Mouse (Mus musculus) forebrain, embryonic 11.5 days (tissue): ENCODE results near the gene Tmem209. TPM values are rescaled to one million over a fixed set of nuclear protein-coding genes. Genes with fewer than 3 reads are reported as not detected.

Source experiments
- ATAC-seq: fragments of 200-750 bp; cut with Nextera tagmentation; replicated peaks from 2 replicates; pipeline ENCODE4 v1.8.0; 2017; ENCODE audit warnings: moderate TSS enrichment; ENCODE audit not compliant: low FRiP score
- DNase-seq: peaks from one replicate; pipeline ENCODE4 v3.0.0-alpha.2; 2017; ENCODE audit warnings: low spot score
- H3K27ac ChIP-seq: fragments of 300-500 bp; sonication (generic); 2 replicates; pipeline ENCODE4 v1.5.1; 2014; ENCODE audit warnings: low read depth, low read length
- H3K27me3 ChIP-seq: fragments of 300-500 bp; sonication (generic); 2 replicates; pipeline ENCODE4 v1.6.1; 2014; ENCODE audit warnings: mild to moderate bottlenecking, low read length, mixed read lengths; ENCODE audit not compliant: control insufficient read depth, insufficient read depth
- H3K36me3 ChIP-seq: fragments of 300-500 bp; sonication (generic); 2 replicates; pipeline ENCODE4 v1.6.1; 2014; ENCODE audit warnings: mild to moderate bottlenecking, low read length, moderate library complexity, mixed read lengths; ENCODE audit not compliant: control insufficient read depth, insufficient read depth
- H3K4me1 ChIP-seq: fragments of 300-500 bp; sonication (generic); replicated peaks from 2 replicates; pipeline ENCODE4 v1.6.1; 2014; ENCODE audit warnings: low read length, mixed read lengths; ENCODE audit not compliant: control insufficient read depth, insufficient read depth
- H3K4me2 ChIP-seq: fragments of 300-500 bp; sonication (generic); 2 replicates; pipeline ENCODE4 v1.6.1; 2014; ENCODE audit warnings: low read depth, mild to moderate bottlenecking, low read length, moderate library complexity, mixed read lengths; ENCODE audit not compliant: severe bottlenecking
- H3K4me3 ChIP-seq: fragments of 300-500 bp; sonication (generic); 2 replicates; pipeline ENCODE4 v1.5.1; 2014; ENCODE audit warnings: low read depth, low read length
- H3K9ac ChIP-seq: fragments of 300-500 bp; sonication (generic); 2 replicates; pipeline ENCODE4 v1.6.1; 2014; ENCODE audit warnings: low read length
- H3K9me3 ChIP-seq: fragments of 300-500 bp; sonication (generic); 2 replicates; pipeline ENCODE4 v1.6.1; 2016; ENCODE audit warnings: low read length, mixed read lengths; ENCODE audit not compliant: control insufficient read depth
- WGBS: fragments of 180-500 bp; shearing (Covaris S2); extraction: QIAGEN DNeasy Blood & Tissue Kit; methylation state at CpG from one replicate; pipeline ENCODE4 v1.1.7; 2014; 5-methylcytosine and 5-hydroxymethylcytosine counted together
- polyA plus RNA-seq: library from polyadenylated mRNA; unstranded; fragments of >200 nt; fragmentation: Nextera tagmentation; extraction: Ambion mirVana; gene quantifications from 2 replicates; pipeline ENCODE4 v1.2.1, GENCODE M21; 2014

The Tmem209 gene
- polyA plus RNA-seq, 1 experiment from 2014 or later: 54.2 TPM

GRCm38 (mm10) chr6:30525456-30526332, 16.1 kb upstream of the Tmem209 start:
- H3K36me3 ChIP-seq: no peaks in the 10 kb centered on the region
- peak overlapping the region; percentile 95 for H3K27ac ChIP-seq
- H3K4me2 ChIP-seq: 0 out of 2 replicates have a peak overlapping the region, but pooled peaks have one; percentile 21
- H3K9ac ChIP-seq: no peak overlapping the region; the same call in 1 of the 2 replicates
- H3K4me3 ChIP-seq: no peak overlapping the region
- no peaks in the 10 kb centered on the region for H3K9me3 ChIP-seq
- H3K27me3 ChIP-seq: no peaks in the 10 kb centered on the region
- no peak for DNase-seq
- WGBS: 26% methylated on average over 7 of the region's 7 CpGs
- H3K4me1 ChIP-seq: peaks cover 24% of the 10 kb centered on the region
- no peak for ATAC-seq

GRCm38 (mm10) chr6:30520400-30520799, 10.8 kb upstream of the Tmem209 start:
- 69% methylated on average over 11 of the region's 11 CpGs for WGBS
- DNase-seq (no peak), ATAC-seq (no peak)

DNA sequence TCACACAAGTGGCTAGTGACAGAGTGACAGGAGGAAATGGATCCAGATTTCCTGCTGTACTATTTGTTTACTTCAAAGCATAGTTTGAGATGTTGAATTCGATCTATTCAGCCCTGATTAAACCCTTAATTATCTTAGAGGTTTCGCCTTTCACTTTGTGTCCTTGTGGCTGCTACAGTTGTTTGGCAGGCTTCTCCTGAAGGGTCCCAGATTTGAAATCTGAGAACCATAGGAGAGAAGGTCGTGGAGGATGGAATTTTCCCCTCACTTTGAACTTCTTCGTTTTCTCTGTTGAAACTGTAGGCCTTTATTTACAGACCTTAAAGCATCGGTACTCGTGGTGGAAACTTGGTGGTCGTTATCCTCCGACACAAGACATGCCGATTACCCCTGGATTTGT, 4.7 kb upstream of the Tmem209 start:
- no peak overlapping the region for H3K4me2 ChIP-seq
- H3K4me3 ChIP-seq: no peak overlapping the region
- H3K9me3 ChIP-seq: no peaks in the 10 kb centered on the region
- 15% methylated on average over 9 of the region's 9 CpGs for WGBS
- peaks cover 9% of the 10 kb centered on the region; the same call in 1 of the 2 replicates for H3K4me1 ChIP-seq
- ATAC-seq (no peak), DNase-seq (no peak)
- H3K36me3 ChIP-seq: no peaks in the 10 kb centered on the region
- H3K9ac ChIP-seq: no peak overlapping the region
- no peak overlapping the region for H3K27ac ChIP-seq
- H3K27me3 ChIP-seq: no peaks in the 10 kb centered on the region

More at GRCm38 (mm10) chr6:30520400-30520799, 10.8 kb upstream of the Tmem209 start:
- Histone ChIP-seq H3K4me2 (no peak overlapping the region), H3K4me1 (peaks cover 4% of the 10 kb centered on the region; the same call in 1 of the 2 replicates), H3K4me3 (no peak overlapping the region), H3K9me3 (no peaks in the 10 kb centered on the region), H3K27me3 (no peaks in the 10 kb centered on the region), H3K9ac (no peak overlapping the region), H3K27ac (no peak overlapping the region), H3K36me3 (no peaks in the 10 kb centered on the region)

DNA sequence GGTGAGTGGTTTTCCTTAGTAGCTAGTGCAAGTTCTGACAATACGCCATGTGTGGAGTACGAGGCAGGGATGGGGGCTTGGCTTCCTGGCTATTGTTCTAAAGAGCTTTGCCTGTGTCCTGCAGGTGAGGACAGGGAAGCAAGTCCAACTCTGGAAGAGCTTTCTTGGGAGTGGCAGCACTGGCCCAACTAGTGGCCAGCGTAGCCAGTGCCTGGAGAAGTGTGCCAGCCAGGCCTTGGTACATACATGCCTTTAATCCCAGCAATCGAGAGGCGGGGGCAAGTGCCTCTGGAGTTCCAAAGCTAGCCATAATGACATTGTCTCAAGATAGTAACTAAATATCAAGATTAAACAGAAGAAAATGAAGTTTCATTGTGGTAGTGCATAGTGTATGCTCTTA, 708 bp upstream of the Tmem209 start:
- peak overlapping the region; percentile 52; the same call in 1 of the 2 replicates for H3K9ac ChIP-seq
- WGBS: 54% methylated on average over 5 of the region's 5 CpGs
- H3K4me1 ChIP-seq: peaks cover 9% of the 10 kb centered on the region; the same call in 1 of the 2 replicates
- DNase-seq: no peak
- H3K9me3 ChIP-seq: no peaks in the 10 kb centered on the region
- H3K4me2 ChIP-seq: peak overlapping the region; percentile 77; the same call in 1 of the 2 replicates
- H3K4me3 ChIP-seq: no peak overlapping the region
- ATAC-seq: peak; percentile 42
- H3K27ac ChIP-seq: peak overlapping the region; percentile 94
- H3K36me3 ChIP-seq: peaks cover 9% of the 10 kb centered on the region
- H3K27me3 ChIP-seq: no peaks in the 10 kb centered on the region

- peak overlapping the region; percentile 95 for H3K9ac ChIP-seq
- DNase-seq: no peak
- whole genome bisulfite sequencing: 5% methylated on average over 2 of the region's 2 CpGs
Measured at GRCm38 (mm10) chr6:30508824-30509223, 759 bp downstream of the Tmem209 start.

GRCm38 (mm10) chr6:30499049-30499448, 10.5 kb downstream of the Tmem209 start:
- H3K4me2 ChIP-seq: no peak overlapping the region
- H3K36me3 ChIP-seq: no peaks in the 10 kb centered on the region; the same call in 1 of the 2 replicates
- no peak overlapping the region for H3K4me3 ChIP-seq
- H3K4me1 ChIP-seq: no peaks in the 10 kb centered on the region
- no peaks in the 10 kb centered on the region for H3K27me3 ChIP-seq
- H3K9ac ChIP-seq: no peak overlapping the region
- no peaks in the 10 kb centered on the region for H3K9me3 ChIP-seq
- WGBS: 90% methylated on average over 3 of the region's 3 CpGs
- no peak for DNase-seq
- H3K27ac ChIP-seq: no peak overlapping the region
- ATAC-seq: no peak

More at GRCm38 (mm10) chr6:30508824-30509223, 759 bp downstream of the Tmem209 start:
- Histone ChIP-seq H3K27ac (peak overlapping the region; percentile 97), H3K4me1 (peaks cover 4% of the 10 kb centered on the region; the same call in 1 of the 2 replicates), H3K4me3 (peak overlapping the region; percentile 53), H3K4me2 (peak overlapping the region; percentile 77), H3K27me3 (no peaks in the 10 kb centered on the region), H3K9me3 (no peaks in the 10 kb centered on the region), H3K36me3 (peaks cover 9% of the 10 kb centered on the region)
- ATAC-seq: no peak

- no peak overlapping the region for H3K4me3 ChIP-seq
- WGBS: 94% methylated on average over 6 of the region's 6 CpGs
- H3K36me3 ChIP-seq: peaks cover 20% of the 10 kb centered on the region
- H3K4me2 ChIP-seq: no peak overlapping the region
- no peak overlapping the region for H3K9ac ChIP-seq
- no peaks in the 10 kb centered on the region for H3K4me1 ChIP-seq
- no peak for DNase-seq
- H3K27ac ChIP-seq: no peak overlapping the region
- no peak for ATAC-seq
- no peaks in the 10 kb centered on the region for H3K9me3 ChIP-seq
- no peaks in the 10 kb centered on the region for H3K27me3 ChIP-seq
Measured at GRCm38 (mm10) chr6:30486504-30486903, 23.1 kb downstream of the Tmem209 start.

- DNase-seq (no peak), ATAC-seq (no peak)
- no peaks in the 10 kb centered on the region for H3K4me1 ChIP-seq
- 86% methylated on average over 2 of the region's 2 CpGs for WGBS
- H3K27ac ChIP-seq: no peak overlapping the region
- no peak overlapping the region for H3K4me2 ChIP-seq
- H3K9me3 ChIP-seq: no peaks in the 10 kb centered on the region
- H3K9ac ChIP-seq: no peak overlapping the region
- H3K36me3 ChIP-seq: peaks cover 22% of the 10 kb centered on the region
- H3K4me3 ChIP-seq: no peak overlapping the region
- no peaks in the 10 kb centered on the region for H3K27me3 ChIP-seq
Measured at GRCm38 (mm10) chr6:30482908-30483307, 26.7 kb downstream of the Tmem209 start.
